Mouse (Mus musculus): ENCODE data around the gene Gm4792.
A peak's percentile ranks its signal among the peaks of the same experiment; 100 is the strongest.

DNA sequence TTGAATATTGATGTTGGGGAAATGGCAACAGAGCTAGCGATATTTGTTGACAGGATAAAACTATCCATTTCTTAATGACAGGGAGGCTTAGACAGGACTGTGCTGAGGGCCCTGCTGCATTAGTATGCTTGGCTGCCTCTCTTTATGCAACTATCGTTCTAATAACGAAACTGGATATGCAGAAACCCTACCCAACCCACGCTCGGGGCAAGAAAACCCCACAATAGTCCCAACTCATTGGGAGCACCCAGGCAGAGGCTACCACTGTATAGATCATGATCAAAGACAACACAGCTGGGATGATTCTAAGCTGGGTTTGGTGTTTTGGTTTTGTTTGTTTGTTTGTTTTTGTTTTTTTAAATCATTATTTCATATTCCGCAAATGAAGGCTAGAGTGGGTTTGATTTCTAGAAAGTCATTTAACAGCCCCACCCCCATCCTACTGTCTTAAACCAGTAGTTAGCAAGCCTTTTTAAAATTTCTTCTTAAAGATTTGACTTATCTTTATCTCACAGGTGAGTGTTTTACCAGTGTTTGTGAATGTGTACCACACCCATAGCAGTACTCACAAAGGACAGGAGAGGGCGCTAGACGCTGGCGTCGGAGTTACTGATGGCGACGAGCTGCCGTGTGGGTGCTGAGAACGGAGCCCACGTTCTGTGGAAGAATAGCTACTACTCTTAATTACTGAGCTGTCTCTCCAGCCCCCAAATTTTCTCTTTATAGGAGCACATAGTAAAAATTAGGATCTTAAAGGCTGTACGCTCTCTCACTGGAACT, 34.0 kb upstream of the Gm4792 start:
- TF ChIP-seq CTCF (IDR thresholded peaks at IDR 0.05; ENCODE audit: low read depth) (peak; percentile 23; the same call in 1 of the 2 replicates), EP300 (optimal IDR thresholded peaks at IDR 0.05) (no peak)

Measured in stomach, postnatal 0 days (tissue).